Mouse (Mus musculus): ENCODE measurements around the gene Itga1. TPM values are rescaled to one million over a fixed set of nuclear protein-coding genes. Genes with fewer than 3 reads are reported as not detected.

Itga1 gene
- total RNA-seq, 2 experiments from 2014 or later, result 45.5 to 60.3 TPM

GRCm38 (mm10) chr13:114910629-114911028 is 191.1 kb downstream of the Itga1 start:
- peak; percentile 43 for ATAC-seq (ENCODE audit: poor library complexity, severe bottlenecking)

GRCm38 (mm10) chr13:114909514-114909913 is 192.2 kb downstream of the Itga1 start:
- peak; percentile 43 for ATAC-seq (ENCODE audit: poor library complexity, severe bottlenecking)

GRCm38 (mm10) chr13:114907876-114908275 is 193.9 kb downstream of the Itga1 start:
- peak; percentile 22; the same call in 1 of the 2 replicates for ATAC-seq (ENCODE audit: poor library complexity, severe bottlenecking)

Other genes starting within 250 kb of the Itga1 start
- gene Itga2, start 169.9 kb downstream of the Itga1 start, total RNA-seq (2015), result 1.6 and 3.5 TPM in 2 replicates
- 2.4 TPM in 2 replicates for gene Itga2, start 169.9 kb downstream of the Itga1 start, total RNA-seq (2017)
- gene Pelo, start 11.8 kb downstream of the Itga1 start, total RNA-seq (2015), result 7.8 and 11.6 TPM in 2 replicates
- 5.7 and 7.0 TPM in 2 replicates for gene Pelo, start 11.8 kb downstream of the Itga1 start, total RNA-seq (2017)
- 12.9 and 14.0 TPM in 2 replicates for gene Gm49395, start within 50 bp of the Itga1 start, total RNA-seq (2015)
- gene Gm49395, start within 50 bp of the Itga1 start, total RNA-seq (2017), result 7.0 and 9.2 TPM in 2 replicates